In the genomic region with DNA sequence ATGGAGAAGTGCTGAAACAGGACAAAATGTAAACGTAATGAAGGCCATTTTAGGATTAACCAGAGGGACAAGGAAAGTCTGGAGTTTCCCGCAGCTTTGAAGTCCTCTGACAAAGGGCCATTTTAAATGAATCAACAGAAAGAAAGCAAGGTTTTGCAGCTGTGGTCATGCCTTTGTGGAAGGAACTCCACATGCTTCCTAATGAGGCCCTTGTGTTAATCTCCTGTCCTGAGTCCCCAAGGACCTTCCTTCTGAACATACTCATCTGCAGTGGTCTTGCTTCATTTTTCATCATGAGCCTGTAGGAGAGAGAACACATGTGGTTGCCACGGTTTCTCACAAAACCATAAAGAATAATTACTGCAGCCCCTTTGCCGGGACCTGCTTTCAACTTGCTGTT, we compare ENCODE assay signal across 21 mouse cellular contexts.
DNase-seq lines count a peak whose midpoint lies in the region; ATAC-seq and TF ChIP-seq lines count a peak whose summit lies in the region.
"Had no signal": no experiment of that assay in that cellular context is flagged by ENCODE, and none has a peak within 500 bp of the region (broad histone marks: within the 10 kb centered on the region; RNA-seq: fewer than 3 reads in every experiment).

No protein-coding gene starts in this region.

- no peak overlapping the region for H3K27ac ChIP-seq in forebrain, embryonic 10.5 days
- no peak overlapping the region for H3K27ac ChIP-seq in forebrain, postnatal 0 days (ENCODE audit: low read depth, low read length)
- H3K27ac ChIP-seq in kidney, embryonic 16.5 days (ENCODE audit: low read length): no peak overlapping the region
- H3K27ac ChIP-seq in neural tube, embryonic 11.5 days (ENCODE audit: low read depth, low read length): no peak overlapping the region
- H3K27ac ChIP-seq in neural tube, embryonic 15.5 days (replicated peaks): no peak overlapping the region
- no peak overlapping the region for H3K27ac ChIP-seq in layer of hippocampus, adult 2 months
- H3K27ac ChIP-seq: embryonic facial prominence, embryonic 12.5 days; heart, embryonic 10.5 days; hindbrain, embryonic 15.5 days had no signal

- 25% methylated on average over 4 of the region's 4 CpGs for WGBS in forebrain, embryonic 10.5 days
- WGBS in forebrain, postnatal 0 days: 13% methylated on average over 4 of the region's 4 CpGs
- WGBS in kidney, embryonic 16.5 days: 56% methylated on average over 4 of the region's 4 CpGs
- WGBS in neural tube, embryonic 11.5 days: 51% methylated on average over 4 of the region's 4 CpGs
- 40% methylated on average over 4 of the region's 4 CpGs for WGBS in neural tube, embryonic 15.5 days

- H3K27me3 ChIP-seq in forebrain, embryonic 10.5 days (ENCODE audit: poor library complexity, severe bottlenecking): peaks cover 28% of the 10 kb centered on the region
- H3K27me3 ChIP-seq in forebrain, postnatal 0 days (ENCODE audit: insufficient read depth, low read length): no peaks in the 10 kb centered on the region
- no peaks in the 10 kb centered on the region for H3K27me3 ChIP-seq in kidney, embryonic 16.5 days (ENCODE audit: insufficient read depth, low read length)
- H3K27me3 ChIP-seq in neural tube, embryonic 11.5 days (ENCODE audit: control insufficient read depth, insufficient read depth, low read length): no peaks in the 10 kb centered on the region
- no peaks in the 10 kb centered on the region for H3K27me3 ChIP-seq in neural tube, embryonic 15.5 days (replicated peaks)
- H3K27me3 ChIP-seq: embryonic facial prominence, embryonic 12.5 days; hindbrain, embryonic 15.5 days; Patski had no signal

- H3K36me3 ChIP-seq in forebrain, embryonic 10.5 days (replicated peaks): no peaks in the 10 kb centered on the region
- H3K36me3 ChIP-seq in forebrain, postnatal 0 days (ENCODE audit: insufficient read depth): no peaks in the 10 kb centered on the region
- H3K36me3 ChIP-seq in kidney, embryonic 16.5 days (ENCODE audit: insufficient read depth, low read length): no peaks in the 10 kb centered on the region
- no peaks in the 10 kb centered on the region for H3K36me3 ChIP-seq in neural tube, embryonic 11.5 days (ENCODE audit: control insufficient read depth, insufficient read depth, low read length)
- no peaks in the 10 kb centered on the region for H3K36me3 ChIP-seq in neural tube, embryonic 15.5 days
- H3K36me3 ChIP-seq: embryonic facial prominence, embryonic 12.5 days; heart, embryonic 10.5 days; hindbrain, embryonic 15.5 days had no signal

- DNase-seq in forebrain, embryonic 10.5 days (ENCODE audit: extremely low spot score, low spot score): peak; percentile 34
- no peak for DNase-seq in forebrain, postnatal 0 days
- DNase-seq in kidney, adult 9 months: no peak
- DNase-seq in neural tube, embryonic 11.5 days (ENCODE audit: low spot score): peak; percentile 26
- no peak for DNase-seq in layer of hippocampus, adult 2 months (ENCODE audit: low spot score in 2 of 2)
- no peak for DNase-seq in layer of hippocampus, postnatal 10 days (ENCODE audit: low spot score in 2 of 2)
- DNase-seq: adrenal gland, postnatal 10 days; cerebellum, adult 9-11 months; kidney, postnatal 10 days; lung, adult 18-20 months; lung, postnatal 14 days; right cerebral cortex, postnatal 25 days had no signal

- no peak overlapping the region for H3K4me3 ChIP-seq in forebrain, embryonic 10.5 days
- H3K4me3 ChIP-seq in forebrain, postnatal 0 days (ENCODE audit: low read depth, low read length): no peak overlapping the region
- no peak overlapping the region for H3K4me3 ChIP-seq in kidney, embryonic 16.5 days (ENCODE audit: low read length)
- no peak overlapping the region for H3K4me3 ChIP-seq in neural tube, embryonic 11.5 days (ENCODE audit: low read depth, low read length)
- H3K4me3 ChIP-seq in neural tube, embryonic 15.5 days (replicated peaks): no peak overlapping the region
- H3K4me3 ChIP-seq in layer of hippocampus, adult 2 months: no peak overlapping the region
- H3K4me3 ChIP-seq: embryonic facial prominence, embryonic 12.5 days; heart, embryonic 10.5 days; hindbrain, embryonic 15.5 days; myocyte had no signal

- peaks cover 24% of the 10 kb centered on the region for H3K4me1 ChIP-seq in forebrain, embryonic 10.5 days
- H3K4me1 ChIP-seq in forebrain, postnatal 0 days (ENCODE audit: insufficient read depth): no peaks in the 10 kb centered on the region
- H3K4me1 ChIP-seq in kidney, embryonic 16.5 days (ENCODE audit: insufficient read depth, low read length): no peaks in the 10 kb centered on the region
- no peaks in the 10 kb centered on the region for H3K4me1 ChIP-seq in neural tube, embryonic 11.5 days (ENCODE audit: control insufficient read depth, insufficient read depth, low read length)
- no peaks in the 10 kb centered on the region for H3K4me1 ChIP-seq in neural tube, embryonic 15.5 days
- H3K4me1 ChIP-seq: heart, embryonic 10.5 days; hindbrain, embryonic 15.5 days had no signal

- no peak for ATAC-seq in forebrain, postnatal 0 days
- ATAC-seq in kidney, embryonic 16.5 days (ENCODE audit: low FRiP score, low TSS enrichment): 0 out of 2 replicates have a peak, but pooled peaks have one; percentile 46
- ATAC-seq in neural tube, embryonic 11.5 days (ENCODE audit: insufficient read depth, low FRiP score, low TSS enrichment): no peak
- no peak for ATAC-seq in neural tube, embryonic 15.5 days (ENCODE audit: low FRiP score)
- ATAC-seq: CD4-positive, CD25-positive, alpha-beta regulatory T cell, adult 4 months; intestine, embryonic 16.5 days; Patski had no signal

- no peak for TF ChIP-seq CTCF in forebrain, postnatal 0 days (IDR thresholded peaks at IDR 0.05; ENCODE audit: low read depth)
- TF ChIP-seq CTCF in layer of hippocampus, adult 2 months (conservative IDR thresholded peaks at IDR 0.05): no peak

- H3K9ac ChIP-seq in forebrain, postnatal 0 days: no peak overlapping the region
- no peak overlapping the region for H3K9ac ChIP-seq in kidney, embryonic 16.5 days (replicated peaks; ENCODE audit: low read length)
- H3K9ac ChIP-seq in neural tube, embryonic 11.5 days (ENCODE audit: low read length): no peak overlapping the region
- H3K9ac ChIP-seq in neural tube, embryonic 15.5 days (replicated peaks): no peak overlapping the region
- H3K9ac ChIP-seq: embryonic facial prominence, embryonic 12.5 days; hindbrain, embryonic 15.5 days had no signal

- H3K4me2 ChIP-seq in forebrain, postnatal 0 days (ENCODE audit: low read depth): no peak overlapping the region
- H3K4me2 ChIP-seq in kidney, embryonic 16.5 days (replicated peaks; ENCODE audit: low read depth, low read length): no peak overlapping the region
- H3K4me2 ChIP-seq in neural tube, embryonic 11.5 days (ENCODE audit: low read depth): no peak overlapping the region
- no peak overlapping the region for H3K4me2 ChIP-seq in neural tube, embryonic 15.5 days
- H3K4me2 ChIP-seq: embryonic facial prominence, embryonic 12.5 days; hindbrain, embryonic 15.5 days had no signal

- no peaks in the 10 kb centered on the region for H3K9me3 ChIP-seq in forebrain, embryonic 10.5 days
- H3K9me3 ChIP-seq in forebrain, postnatal 0 days (ENCODE audit: low read length): no peaks in the 10 kb centered on the region
- no peaks in the 10 kb centered on the region for H3K9me3 ChIP-seq in kidney, embryonic 16.5 days (ENCODE audit: low read length)
- H3K9me3 ChIP-seq in neural tube, embryonic 11.5 days (ENCODE audit: control insufficient read depth, low read length): no peaks in the 10 kb centered on the region
- no peaks in the 10 kb centered on the region for H3K9me3 ChIP-seq in neural tube, embryonic 15.5 days (replicated peaks)
- H3K9me3 ChIP-seq: embryonic facial prominence, embryonic 12.5 days; heart, embryonic 10.5 days; hindbrain, embryonic 15.5 days had no signal

Comparison
In these comparisons a context has a peak if more than half of its experiments do, and no peak if none do; other contexts are left out.
1. DNase-seq: peak in forebrain, embryonic 10.5 days (single experiment) and neural tube, embryonic 11.5 days (single experiment); none in forebrain, postnatal 0 days (single experiment), kidney, adult 9 months (single experiment), layer of hippocampus, adult 2 months (0 of 2) and layer of hippocampus, postnatal 10 days (0 of 2).